Mouse (Mus musculus) heart, postnatal 36 days (tissue): ENCODE data around the gene Gm498. TPM values are rescaled to one million over a fixed set of nuclear protein-coding genes. Genes with fewer than 3 reads are reported as not detected.

Source experiments
- DNase-seq, 2 experiments: peaks; one replicate each; pipeline ENCODE4 v3.0.0; 2021 to 2022
- intact Hi-C: fragments of 180-260 bp; cut with DNase I; formaldehyde crosslinking; loops from one replicate; pipeline ENCODE4 v1.15.1; 2025
- total RNA-seq, 2 experiments: library from RNA; stranded (reverse); gene quantifications; 2 replicates each; pipeline ENCODE4 v1.2.3; 2021

Gene Gm498
- total RNA-seq = not detected

DNA sequence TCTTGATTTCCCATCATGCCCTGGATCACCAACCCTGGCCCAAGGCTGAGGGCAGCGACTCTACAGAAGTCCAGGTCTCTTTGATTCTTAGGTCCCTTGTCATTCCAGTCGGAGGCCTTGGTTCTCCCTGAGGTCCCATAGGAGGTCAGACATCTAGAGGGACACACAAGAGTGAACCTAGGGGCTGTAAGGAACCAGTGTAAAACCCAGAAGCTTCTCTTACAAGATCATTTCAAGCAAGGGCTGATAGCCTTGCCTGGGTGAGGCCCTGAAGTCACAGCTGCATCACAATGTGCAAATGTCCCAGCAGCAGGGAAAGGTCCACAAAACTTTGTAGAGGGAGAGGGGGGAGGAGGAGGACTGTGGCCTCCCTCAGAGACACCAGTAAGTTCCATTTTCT is at the start of gene Gm498:
TSS of gene Gm498 (plus strand) at position 301 of the 400 bp plus-strand sequence.
- DNase-seq = no peak
- intact Hi-C loops = no loop called here

DNA sequence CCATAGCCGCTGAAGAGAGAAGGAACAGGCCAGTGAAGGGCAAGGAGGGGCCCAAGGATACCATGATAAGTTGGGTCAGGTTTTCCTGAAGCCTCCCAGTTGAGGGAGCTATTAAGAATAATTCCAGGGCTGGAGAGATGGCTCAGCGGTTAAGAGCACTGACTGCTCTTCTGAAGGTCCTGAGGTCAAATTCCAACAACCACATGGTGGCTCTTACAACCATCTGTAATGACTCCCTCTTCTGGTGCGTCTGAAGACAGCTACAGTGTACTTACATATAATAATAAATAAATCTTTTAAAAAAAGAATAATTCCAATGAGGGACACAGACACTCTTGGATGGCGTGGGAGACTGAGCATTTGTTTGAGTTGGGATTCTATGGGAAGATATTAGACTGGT is 47.4 kb upstream of the Gm498 start:
- DNase-seq = no peak
- intact Hi-C loops = no loop called here

DNA sequence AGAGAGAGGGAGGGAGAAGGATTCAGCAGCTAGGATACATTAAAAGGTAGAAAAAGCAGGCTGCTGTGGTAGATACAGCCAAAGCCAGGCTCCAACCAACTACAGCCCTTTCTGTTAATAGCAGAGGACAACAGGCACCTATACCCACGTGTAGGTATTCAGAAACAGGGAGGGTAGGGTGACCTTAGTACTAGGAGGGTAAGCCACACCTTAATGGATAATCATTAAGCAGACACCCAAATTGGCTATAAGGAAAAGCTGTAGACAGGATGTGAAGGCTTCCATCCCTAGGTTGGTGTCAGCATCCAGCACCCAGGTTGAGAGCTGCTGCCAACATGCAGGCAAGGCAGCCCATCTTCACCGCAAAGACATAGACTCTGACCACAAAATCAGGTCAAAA is 45.4 kb upstream of the Gm498 start:
- no peak for DNase-seq
- intact Hi-C loops = no loop called here

DNA sequence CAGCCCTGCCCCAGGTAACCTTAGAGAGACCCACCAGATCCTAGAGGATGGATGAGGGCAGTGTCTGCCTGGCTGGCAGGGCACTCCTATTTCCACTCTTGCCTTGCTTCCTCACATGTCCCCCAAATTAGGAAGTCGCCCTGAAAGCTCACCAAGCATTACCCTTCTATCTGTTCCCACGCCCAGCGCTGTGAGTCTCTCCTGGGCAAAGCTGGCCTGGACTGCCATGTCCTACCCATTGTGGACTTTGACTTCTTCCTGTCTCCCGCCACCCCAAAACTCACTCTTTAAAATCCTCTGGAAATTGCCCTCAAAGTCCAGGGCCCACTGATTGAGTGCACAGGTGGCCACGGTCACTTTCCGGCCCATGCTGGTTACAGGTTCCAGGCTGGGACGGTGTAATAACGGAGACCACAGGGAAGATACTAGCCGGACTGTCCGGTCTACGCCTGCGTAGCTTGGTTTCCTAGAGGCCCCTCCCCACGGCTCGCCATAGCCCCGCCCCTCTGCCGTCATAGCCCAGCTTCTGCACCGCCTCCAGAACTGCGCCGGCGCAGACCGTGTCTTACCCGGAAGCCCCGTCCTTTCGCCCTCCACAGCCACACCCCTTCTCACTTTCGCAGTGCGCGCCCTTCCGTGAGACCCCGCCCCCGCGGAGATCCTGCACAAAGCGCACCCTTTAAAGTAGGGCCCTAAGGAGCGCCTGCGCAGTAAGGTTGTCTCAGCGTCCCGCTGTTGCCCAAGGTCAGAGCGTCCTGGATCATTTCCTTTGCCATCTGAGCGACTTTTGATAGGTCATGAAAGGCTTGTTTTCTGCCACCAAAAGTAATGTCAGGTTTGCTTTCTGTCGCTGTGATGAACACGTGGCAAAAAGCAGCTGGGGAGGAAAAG is 44.0 kb upstream of the Gm498 start, which contains the start of the genes Nadsyn1 and Dhcr7:
TSS of gene Nadsyn1 (minus strand) at position 475 of the 891 bp plus-strand sequence.
TSS of gene Dhcr7 (plus strand) at position 771 of the 891 bp plus-strand sequence.
- intact Hi-C loops = no loop called here
- peak; percentile 98 to 99 for DNase-seq

DNA sequence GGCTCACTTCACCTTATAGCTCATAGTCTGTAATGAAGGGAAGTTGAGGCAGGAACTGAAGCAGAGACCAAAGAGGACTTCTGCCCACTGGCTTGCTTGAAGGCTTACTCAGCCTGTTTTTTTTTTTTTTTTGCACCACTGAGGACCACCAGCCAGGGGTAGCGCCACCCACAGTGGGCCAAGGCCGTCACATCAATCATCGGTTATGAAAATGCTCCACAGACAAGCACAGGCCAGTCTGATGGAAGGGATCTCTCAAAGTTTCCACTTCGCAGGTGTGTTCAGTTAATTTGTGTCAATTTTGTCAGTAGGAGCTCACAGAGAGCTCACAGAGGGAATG is 43.4 kb upstream of the Gm498 start:
- intact Hi-C loops = no loop called here
- no peak for DNase-seq

DNA sequence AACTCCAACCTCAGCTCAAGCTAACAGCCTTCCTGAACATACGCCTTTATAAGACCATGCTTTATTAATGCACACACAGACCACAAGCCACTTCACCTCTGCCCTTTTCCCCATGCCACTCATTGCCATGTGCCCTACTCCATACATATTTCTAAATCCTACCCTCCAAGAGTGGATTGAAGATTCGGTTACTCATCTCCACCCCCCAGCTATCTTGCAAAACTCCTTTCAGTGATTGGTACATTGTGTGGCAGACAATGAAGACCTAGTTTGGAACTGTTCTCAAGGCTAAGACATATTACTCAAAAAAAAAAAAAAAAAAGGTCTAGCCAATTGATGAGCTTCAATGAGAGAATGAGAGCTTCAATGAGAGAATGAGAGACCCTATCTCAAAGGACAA is 39.7 kb upstream of the Gm498 start:
- DNase-seq = no peak
- intact Hi-C loops = no loop called here

DNA sequence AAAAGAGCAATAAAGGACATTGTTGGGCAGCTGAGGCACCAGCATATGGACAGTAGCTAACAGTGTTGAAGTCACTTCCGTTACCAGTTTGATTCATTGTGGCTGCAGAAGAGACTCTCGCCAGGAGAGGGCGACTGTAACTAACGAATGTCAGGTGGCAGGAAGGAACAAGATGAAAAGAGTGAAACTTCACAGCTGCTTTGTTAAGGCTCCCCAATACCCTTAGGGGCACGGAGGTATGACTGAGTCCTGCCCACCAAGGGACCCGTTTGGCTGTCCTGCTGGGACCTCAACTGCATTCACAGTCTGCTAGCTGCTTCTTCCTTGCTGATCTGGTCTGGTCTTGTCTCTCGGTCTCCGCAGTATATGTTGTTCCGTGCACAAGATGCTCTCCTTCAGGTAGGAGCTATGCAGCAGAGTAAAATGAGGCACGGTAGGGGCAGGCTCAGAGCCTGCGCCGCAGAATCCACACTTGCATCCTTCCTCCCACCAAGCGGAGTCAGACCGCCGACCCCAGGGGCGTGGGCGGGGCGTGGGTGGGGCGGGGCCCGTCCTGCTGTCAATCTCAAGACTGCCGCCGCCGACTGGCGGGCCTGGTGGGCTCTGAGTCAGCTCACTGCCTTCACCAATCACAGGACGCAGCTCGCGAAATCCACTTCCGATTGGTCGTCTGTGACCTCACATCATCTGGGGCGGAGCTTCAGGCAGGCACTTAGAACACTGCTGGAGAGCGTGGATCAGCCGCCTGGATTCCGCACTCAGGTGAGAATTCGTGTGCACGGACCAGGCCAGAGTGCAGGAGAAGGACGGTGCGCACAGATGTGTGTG is 36.9 kb upstream of the Gm498 start:
- peak; percentile 89 to 90 for DNase-seq
- intact Hi-C loops = loop anchor here (1.0 to 10.0 kb wide), 2 partner anchors 78 to 245 kb away; no protein-coding TSS in a partner anchor

DNA sequence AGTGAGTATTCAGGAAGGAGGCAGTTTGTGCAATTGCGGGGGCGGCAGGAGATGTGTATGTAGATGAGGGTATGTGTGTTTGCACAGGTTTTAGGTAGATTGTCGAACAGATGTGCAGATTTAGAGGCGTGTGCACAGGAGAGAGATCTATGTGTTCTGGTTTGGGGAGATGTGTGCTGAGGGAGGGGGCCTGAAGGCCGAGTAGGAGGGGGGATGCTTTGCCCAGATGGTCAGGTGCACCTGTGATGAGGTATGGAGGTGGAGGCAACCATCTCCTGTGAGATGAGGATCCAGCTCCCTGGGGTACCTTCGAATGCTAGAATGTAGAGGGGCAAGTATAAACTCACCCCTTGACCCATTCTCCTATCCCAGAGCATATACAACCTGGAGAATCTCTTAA is 36.2 kb upstream of the Gm498 start:
- intact Hi-C loops = loop anchor here (10.0 kb wide), 1 partner anchor 244 kb away; no protein-coding TSS in a partner anchor
- no peak for DNase-seq

DNA sequence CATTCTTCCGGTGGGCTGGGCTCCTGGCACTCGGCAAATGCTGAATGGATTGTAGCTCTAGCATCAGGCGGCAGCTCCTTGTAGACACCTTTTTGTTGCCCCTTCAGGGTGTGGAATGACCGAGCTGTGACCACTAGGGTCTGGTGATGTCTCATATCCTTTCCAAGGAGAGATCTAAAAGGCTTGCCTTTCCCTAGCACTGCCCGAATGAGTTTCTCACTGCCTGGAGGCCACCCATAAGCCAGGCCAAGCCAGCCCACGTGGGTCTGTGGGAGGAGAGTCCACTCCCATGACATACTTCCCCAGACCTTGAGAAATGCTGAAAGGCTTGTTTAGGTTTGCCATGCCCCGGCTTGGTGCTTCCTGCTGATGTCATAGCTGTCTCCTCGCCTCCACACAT is 34.4 kb upstream of the Gm498 start:
- intact Hi-C loops = loop anchor here (10.0 kb wide), 1 partner anchor 243 kb away; no protein-coding TSS in a partner anchor

DNA sequence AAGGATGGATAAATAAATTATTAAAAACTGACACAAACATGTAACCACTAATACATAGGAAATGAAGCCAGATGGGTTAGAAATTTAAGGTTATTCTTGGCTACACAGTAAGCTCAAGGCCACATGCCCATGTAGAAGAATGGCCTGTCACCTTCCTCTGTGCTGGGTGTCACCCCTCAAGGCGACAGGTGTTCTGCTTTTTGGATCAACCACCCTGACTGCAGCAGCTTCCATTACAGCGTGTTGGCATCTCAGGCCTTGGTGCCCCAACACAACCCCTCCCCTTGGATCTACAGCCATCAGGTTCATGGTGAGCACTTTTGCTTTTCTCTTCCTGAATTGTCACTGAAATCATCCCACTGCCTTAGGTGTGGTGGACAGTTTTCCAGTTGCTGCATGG is 34.0 kb upstream of the Gm498 start:
- DNase-seq = no peak
- intact Hi-C loops = loop anchor here (10.0 kb wide), 1 partner anchor 242 kb away; no protein-coding TSS in a partner anchor

More for the DNA sequence above, 34.4 kb upstream of the Gm498 start:
- DNase-seq = no peak

DNA sequence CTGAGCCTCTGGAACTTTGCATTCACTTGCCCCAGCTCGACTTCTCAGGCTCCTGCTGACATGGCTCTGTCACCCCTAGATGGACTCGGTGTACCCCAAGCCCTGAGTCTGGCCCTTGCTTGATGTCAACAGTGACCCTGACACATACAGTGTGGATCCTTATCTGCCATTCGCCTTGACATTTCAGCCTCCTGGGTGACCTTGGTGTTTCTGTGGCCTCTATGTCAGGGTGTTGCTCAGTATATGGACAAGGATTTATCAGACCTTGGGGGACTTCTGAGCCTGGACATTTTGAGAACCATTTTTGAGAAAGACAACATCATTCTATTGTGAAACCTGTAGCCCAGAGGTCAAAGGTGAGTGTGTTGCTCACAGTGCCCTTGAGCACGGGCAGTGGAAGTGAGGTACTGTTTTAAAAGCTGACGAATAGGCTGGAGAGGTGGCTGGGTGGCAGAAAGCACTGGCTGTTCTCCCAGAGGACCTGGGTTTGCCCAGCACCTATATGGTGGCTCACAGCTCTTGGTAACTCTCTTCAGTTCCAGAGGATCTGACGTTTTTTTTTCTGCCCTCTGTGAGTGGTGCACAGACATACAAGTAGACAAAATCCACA is 33.0 kb upstream of the Gm498 start:
- DNase-seq = no peak
- intact Hi-C loops = loop anchor here (10.0 kb wide), 1 partner anchor 241 kb away; no protein-coding TSS in a partner anchor

DNA sequence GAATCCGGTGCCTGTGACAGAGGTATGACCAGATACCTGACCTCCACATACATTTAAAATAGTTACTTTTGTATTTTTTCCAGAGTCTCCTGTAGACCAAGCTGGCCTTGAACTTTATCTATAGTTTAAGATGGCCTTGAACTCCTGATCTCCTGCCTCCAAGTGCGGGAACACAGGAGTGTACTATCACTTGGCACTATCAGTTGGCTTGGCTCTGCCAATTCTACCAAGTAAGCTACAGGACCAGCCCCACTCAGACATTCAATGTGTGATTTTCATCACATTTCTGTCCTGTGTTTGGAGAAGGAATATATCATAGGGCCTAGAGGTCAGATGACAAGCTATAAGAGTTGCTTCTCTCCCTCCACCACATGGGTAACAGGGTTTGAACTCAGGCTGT is 32.3 kb upstream of the Gm498 start:
- intact Hi-C loops = loop anchor here (10.0 kb wide), 1 partner anchor 240 kb away; no protein-coding TSS in a partner anchor

DNA sequence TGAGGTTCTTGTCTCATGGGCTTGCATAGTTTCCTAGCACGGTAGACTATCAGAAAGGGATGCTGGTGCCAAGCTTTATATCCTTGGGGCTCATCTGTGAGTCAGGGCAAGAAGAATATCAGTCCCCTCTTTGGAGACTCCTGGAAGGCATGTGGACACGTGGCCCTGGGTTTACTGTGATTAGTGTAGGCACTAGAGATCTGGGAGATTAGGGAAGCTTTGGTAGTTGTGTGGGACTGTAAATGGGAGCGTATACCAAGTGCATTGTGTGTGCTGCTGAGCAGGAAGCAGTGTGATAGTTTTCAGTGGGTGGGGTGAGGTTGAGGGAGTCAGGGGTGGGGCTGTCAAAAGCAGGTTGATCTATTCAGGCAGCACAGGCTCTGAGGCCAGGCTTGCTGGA is 31.7 kb upstream of the Gm498 start:
- DNase-seq = no peak
- intact Hi-C loops = loop anchor here (10.0 kb wide), 1 partner anchor 240 kb away; no protein-coding TSS in a partner anchor

More for the DNA sequence above, 32.3 kb upstream of the Gm498 start:
- DNase-seq = no peak

DNA sequence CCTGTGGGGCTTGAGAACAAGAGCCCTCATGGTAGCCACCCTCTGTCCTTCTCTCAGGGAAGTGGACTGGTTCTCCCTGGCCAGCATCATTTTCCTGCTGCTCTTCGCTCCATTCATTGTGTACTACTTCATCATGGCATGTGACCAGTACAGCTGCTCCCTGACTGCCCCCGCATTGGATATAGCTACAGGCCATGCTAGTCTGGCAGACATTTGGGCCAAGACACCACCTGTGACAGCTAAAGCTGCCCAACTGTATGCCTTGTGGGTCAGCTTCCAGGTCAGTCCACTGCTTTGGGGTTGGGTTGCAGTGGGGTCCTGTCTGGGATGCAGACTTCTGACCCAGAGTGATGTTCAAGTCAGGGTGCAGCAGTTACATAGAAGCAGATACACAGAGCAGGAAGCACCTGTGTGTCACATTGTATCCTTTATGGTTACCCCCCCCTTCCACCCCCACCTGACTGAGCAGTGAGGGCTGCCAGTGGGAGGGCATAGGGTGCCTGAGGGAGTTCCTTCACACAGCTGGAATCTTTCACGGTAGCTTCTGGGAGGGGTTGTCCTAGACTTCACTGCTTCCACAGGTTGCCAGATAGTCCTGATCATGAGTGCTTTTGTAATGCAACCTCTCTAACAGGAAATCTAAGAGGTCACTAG is 28.8 kb upstream of the Gm498 start:
- intact Hi-C loops = loop anchor here (10.0 kb wide), 1 partner anchor 237 kb away; no protein-coding TSS in a partner anchor
- DNase-seq = no peak

DNA sequence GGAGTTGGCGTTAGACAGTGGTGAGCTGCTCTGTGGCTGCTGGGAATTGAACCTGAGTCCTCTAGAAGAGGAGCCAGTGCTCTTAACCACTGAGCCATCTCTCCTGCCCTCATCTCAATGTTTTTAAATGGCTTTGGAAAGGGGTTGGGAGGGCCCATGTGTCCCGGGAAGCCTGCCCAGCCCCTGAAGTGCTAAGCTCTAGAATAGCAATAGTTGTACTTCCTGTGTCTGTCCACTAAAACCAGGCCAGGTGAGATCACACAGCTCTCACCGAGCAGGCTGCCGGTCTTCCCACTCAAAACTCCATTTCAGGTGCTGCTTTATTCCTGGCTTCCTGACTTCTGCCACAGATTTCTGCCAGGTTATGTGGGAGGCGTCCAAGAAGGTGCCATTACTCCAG is 26.5 kb upstream of the Gm498 start:
- DNase-seq = no peak
- intact Hi-C loops = no loop called here

DNA sequence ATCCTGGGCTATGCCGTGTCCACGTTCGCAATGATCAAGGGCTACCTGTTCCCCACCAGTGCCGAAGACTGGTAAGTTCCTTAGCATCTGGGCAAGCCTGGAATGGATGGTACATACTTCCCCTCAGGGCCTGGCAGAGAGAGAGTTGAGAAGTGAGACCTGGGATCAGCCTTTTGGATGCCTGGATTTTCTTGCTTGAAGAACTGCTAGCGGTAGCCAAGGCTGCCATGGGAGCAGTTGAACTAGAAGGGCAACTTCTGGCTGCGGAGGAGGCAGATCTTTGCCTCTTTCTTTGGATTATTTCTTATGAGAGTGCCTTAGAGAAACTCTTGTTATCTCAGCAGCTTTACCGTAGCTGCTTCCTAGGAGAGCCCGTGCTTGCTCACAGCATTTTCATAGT is 25.3 kb upstream of the Gm498 start:
- no peak for DNase-seq
- intact Hi-C loops = no loop called here

DNA sequence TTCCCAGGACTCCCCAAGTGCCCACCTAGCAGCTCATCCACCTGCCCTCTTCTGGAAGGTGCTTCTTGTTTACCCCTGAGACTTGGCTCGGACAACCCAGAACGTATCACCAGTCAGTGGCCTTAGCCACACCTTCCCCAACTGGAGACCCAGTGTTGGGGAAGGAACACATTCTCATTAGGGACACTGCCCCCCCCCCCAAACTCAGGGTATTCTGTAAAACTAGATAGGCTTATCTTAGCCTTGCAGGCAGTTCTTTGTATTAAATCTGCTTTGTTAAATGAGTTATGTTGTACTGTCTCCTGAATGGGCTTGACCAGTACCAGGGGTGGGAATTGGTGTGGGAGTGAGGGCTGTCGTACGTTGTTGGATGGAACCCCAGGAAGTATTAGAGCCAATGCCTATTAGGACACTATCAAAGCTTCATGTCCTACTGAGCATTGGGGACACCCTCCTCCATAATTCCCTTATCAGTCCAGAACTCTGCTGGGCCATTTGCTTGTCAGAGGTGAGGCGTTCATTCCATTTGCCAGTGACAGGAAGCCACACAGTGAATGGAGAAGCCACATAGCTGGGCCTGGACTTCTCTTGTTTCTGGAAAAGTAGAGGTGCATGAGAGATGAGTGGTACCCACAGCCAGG is 18.4 kb upstream of the Gm498 start:
- intact Hi-C loops = no loop called here
- DNase-seq = no peak

DNA sequence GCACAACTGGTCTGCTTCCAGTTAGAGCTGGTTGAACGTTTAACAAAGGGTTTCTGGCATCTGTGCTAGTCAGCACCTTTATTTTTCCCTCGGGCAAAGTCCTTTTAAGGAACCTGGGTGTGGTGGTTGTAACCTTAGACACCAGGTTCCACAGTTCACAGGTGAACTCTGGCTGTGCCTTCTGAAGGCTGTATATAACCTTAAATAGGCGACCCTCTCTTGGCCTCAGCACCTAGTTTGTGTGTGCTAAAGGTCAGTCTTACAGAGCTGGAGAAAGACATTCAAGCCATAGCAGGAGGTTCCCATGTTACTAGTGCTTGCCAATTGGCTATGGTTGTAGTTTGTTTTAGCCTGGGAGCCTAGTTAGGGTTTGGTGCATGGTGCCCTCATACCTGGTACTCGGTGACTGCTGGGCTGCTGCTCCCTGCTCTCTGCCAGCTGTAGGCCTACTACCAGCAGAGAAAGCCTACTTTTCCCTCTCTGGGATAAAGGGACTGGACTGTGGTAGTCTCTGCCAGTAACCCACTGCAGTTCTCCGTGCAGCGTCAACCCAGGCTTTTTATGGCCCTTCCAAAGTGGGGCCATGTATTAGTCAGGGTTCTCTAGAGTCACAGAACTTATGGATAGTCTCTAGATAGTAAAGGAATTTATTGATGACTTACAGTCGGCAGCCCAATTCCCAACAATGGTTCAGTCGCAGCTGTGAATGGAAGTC is 17.7 kb upstream of the Gm498 start:
- no peak for DNase-seq
- intact Hi-C loops = no loop called here

DNA sequence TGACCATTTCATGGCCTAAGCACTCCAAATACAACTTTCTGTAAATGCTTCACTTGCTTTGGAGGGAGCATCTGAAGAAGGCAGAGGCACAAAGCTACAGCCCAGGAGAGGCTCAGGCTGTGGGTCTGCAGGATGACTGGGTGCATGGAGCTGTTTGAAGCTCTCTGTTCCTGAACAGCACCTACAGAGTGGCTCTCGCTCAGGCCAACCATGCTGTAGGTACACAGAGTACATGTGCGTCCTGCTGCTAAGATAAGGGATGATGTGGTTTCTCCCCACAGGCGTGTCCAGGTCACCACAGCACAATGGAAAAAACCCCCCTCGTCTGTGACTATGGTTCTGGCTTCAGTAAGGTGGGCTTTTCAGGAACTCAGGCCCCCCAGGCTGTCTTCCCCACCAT is 2.2 kb downstream of the Gm498 start:
- DNase-seq = no peak
- intact Hi-C loops = no loop called here
